Mouse (Mus musculus): ENCODE measurements at regions not wholly inside any gene's neighbourhood (a gene's known extent, or its start where the extent isn't known, plus 50 kb on each side); places are given as distances from the start of the nearest gene placed in this dataset.

- TF ChIP-seq CTCF (IDR thresholded peaks at IDR 0.05; ENCODE audit: control insufficient read depth, insufficient read depth, insufficient read length) (no peak), MAX (IDR thresholded peaks at IDR 0.05) (no peak), MYOG (IDR thresholded peaks at IDR 0.05; ENCODE audit: control insufficient read depth, extremely low read depth, insufficient read length) (no peak)
Measured at GRCm38 (mm10) chr7:37369698-37370097, 403.7 kb downstream of the Zfp536 start.
